Mouse (Mus musculus): Measurements from ENCODE around the gene 1700028J19Rik.

- TF ChIP-seq CTCF (IDR thresholded peaks at IDR 0.05; ENCODE audit: low read depth) (no peak), EP300 (IDR thresholded peaks at IDR 0.05; ENCODE audit: low read depth) (no peak)
Measured at GRCm38 (mm10) chr7:44240712-44241111, 5.8 kb downstream of the 1700028J19Rik start.
